Mouse (Mus musculus) limb, embryonic 15.5 days (tissue): ENCODE measurements around the gene Qprt. TPM values are rescaled to one million over a fixed set of nuclear protein-coding genes. Genes with fewer than 3 reads are reported as not detected.
A peak's percentile ranks its signal among the peaks of the same experiment; 100 is the strongest.

Experiments used
- ATAC-seq: fragments of 200-750 bp; cut with Nextera tagmentation; 2 replicates; pipeline ENCODE4 v1.8.0; 2017; ENCODE audit warnings: low read depth, moderate TSS enrichment; ENCODE audit not compliant: insufficient number of reproducible peaks, low FRiP score, low TSS enrichment
- H3K27ac ChIP-seq: fragments of 300-500 bp; sonication (generic); 2 replicates; pipeline ENCODE4 v1.5.1; 2015; ENCODE audit warnings: moderate library complexity, mild to moderate bottlenecking, inconsistent platforms
- H3K27me3 ChIP-seq: fragments of 300-500 bp; sonication (generic); 2 replicates; pipeline ENCODE4 v1.6.1; 2015; ENCODE audit warnings: inconsistent platforms
- H3K36me3 ChIP-seq: fragments of 300-500 bp; sonication (generic); 2 replicates; pipeline ENCODE4 v1.6.1; 2015; ENCODE audit warnings: inconsistent platforms
- H3K4me1 ChIP-seq: fragments of 300-500 bp; sonication (generic); 2 replicates; pipeline ENCODE4 v1.6.1; 2015; ENCODE audit warnings: inconsistent platforms
- H3K4me2 ChIP-seq: fragments of 300-500 bp; sonication (generic); 2 replicates; pipeline ENCODE4 v1.6.1; 2015; ENCODE audit warnings: mild to moderate bottlenecking, inconsistent platforms
- H3K4me3 ChIP-seq: fragments of 300-500 bp; sonication (generic); 2 replicates; pipeline ENCODE4 v1.5.1; 2015; ENCODE audit warnings: mild to moderate bottlenecking, inconsistent platforms
- H3K9ac ChIP-seq: fragments of 300-500 bp; sonication (generic); 2 replicates; pipeline ENCODE4 v1.6.1; 2015; ENCODE audit warnings: inconsistent platforms
- H3K9me3 ChIP-seq: fragments of 300-500 bp; sonication (generic); 2 replicates; pipeline ENCODE4 v1.6.1; 2016; ENCODE audit warnings: inconsistent platforms
- WGBS: fragments of 180-500 bp; shearing (Covaris S2); methylation state at CpG from one replicate; pipeline ENCODE4 v1.1.7; 2015; 5-methylcytosine and 5-hydroxymethylcytosine counted together
- polyA plus RNA-seq: library from polyadenylated mRNA; unstranded; fragments of >200 nt; fragmentation: Nextera tagmentation; extraction: Ambion mirVana; gene quantifications from 2 replicates; pipeline ENCODE4 v1.2.1, GENCODE M21; 2015

Qprt gene
- polyA plus RNA-seq, 1 experiment from 2014 or later: 4.1 TPM

GRCm38 (mm10) chr7:127118671-127119445 is 3.2 kb downstream of the Qprt start:
- H3K9me3 ChIP-seq: no peaks in the 10 kb centered on the region
- no peak overlapping the region for H3K4me2 ChIP-seq
- 65% methylated on average over 14 of the region's 14 CpGs for WGBS
- no peak overlapping the region for H3K4me3 ChIP-seq
- H3K36me3 ChIP-seq: no peaks in the 10 kb centered on the region
- H3K27me3 ChIP-seq: peaks cover 35% of the 10 kb centered on the region
- peaks cover 25% of the 10 kb centered on the region for H3K4me1 ChIP-seq
- H3K9ac ChIP-seq: no peak overlapping the region
- ATAC-seq: no peak
- no peak overlapping the region for H3K27ac ChIP-seq

- Histone ChIP-seq H3K27me3 (peaks cover 35% of the 10 kb centered on the region), H3K4me3 (no peak overlapping the region), H3K27ac (no peak overlapping the region), H3K4me2 (no peak overlapping the region), H3K4me1 (peaks cover 29% of the 10 kb centered on the region), H3K9ac (no peak overlapping the region), H3K36me3 (no peaks in the 10 kb centered on the region), H3K9me3 (no peaks in the 10 kb centered on the region)
- ATAC-seq: no peak
- 20% methylated on average over 5 of the region's 5 CpGs for WGBS
Measured at GRCm38 (mm10) chr7:127117948-127118347, 4.1 kb downstream of the Qprt start.

- Histone ChIP-seq H3K4me2 (no peak overlapping the region), H3K27ac (peak overlapping the region; percentile 40; the same call in 1 of the 2 replicates), H3K9me3 (no peaks in the 10 kb centered on the region), H3K9ac (no peak overlapping the region), H3K27me3 (peaks cover 22% of the 10 kb centered on the region), H3K4me3 (no peak overlapping the region), H3K36me3 (no peaks in the 10 kb centered on the region), H3K4me1 (peaks cover 26% of the 10 kb centered on the region)
- WGBS: 49% methylated on average over 11 of the region's 11 CpGs
- no peak for ATAC-seq
Measured at GRCm38 (mm10) chr7:127116331-127116935, 5.6 kb downstream of the Qprt start.

DNA sequence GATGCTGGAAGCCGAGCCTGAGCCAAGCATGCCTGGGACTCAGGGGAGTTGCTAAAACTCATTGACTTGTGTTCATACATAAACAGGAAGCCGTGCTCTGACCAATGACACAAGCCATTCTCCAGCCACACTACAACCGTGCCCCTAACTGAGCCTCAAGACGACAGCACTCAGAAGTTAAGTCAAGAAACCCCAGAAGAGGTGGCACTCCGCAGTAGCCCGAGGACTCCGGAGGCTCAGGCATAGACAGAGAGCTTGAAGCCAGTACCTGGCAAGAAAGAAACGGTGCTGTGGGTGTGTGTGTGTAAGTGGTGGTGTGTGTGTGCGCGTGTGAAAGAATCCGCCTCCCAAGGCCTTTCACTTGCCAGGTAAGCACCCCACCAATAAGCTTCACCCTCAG is 7.1 kb downstream of the Qprt start:
- Histone ChIP-seq H3K4me1 (peaks cover 18% of the 10 kb centered on the region), H3K4me2 (no peak overlapping the region), H3K36me3 (no peaks in the 10 kb centered on the region), H3K27me3 (peaks cover 8% of the 10 kb centered on the region), H3K27ac (no peak overlapping the region), H3K9me3 (no peaks in the 10 kb centered on the region), H3K4me3 (no peak overlapping the region), H3K9ac (no peak overlapping the region)
- ATAC-seq: no peak
- 78% methylated on average over 11 of the region's 11 CpGs for WGBS

DNA sequence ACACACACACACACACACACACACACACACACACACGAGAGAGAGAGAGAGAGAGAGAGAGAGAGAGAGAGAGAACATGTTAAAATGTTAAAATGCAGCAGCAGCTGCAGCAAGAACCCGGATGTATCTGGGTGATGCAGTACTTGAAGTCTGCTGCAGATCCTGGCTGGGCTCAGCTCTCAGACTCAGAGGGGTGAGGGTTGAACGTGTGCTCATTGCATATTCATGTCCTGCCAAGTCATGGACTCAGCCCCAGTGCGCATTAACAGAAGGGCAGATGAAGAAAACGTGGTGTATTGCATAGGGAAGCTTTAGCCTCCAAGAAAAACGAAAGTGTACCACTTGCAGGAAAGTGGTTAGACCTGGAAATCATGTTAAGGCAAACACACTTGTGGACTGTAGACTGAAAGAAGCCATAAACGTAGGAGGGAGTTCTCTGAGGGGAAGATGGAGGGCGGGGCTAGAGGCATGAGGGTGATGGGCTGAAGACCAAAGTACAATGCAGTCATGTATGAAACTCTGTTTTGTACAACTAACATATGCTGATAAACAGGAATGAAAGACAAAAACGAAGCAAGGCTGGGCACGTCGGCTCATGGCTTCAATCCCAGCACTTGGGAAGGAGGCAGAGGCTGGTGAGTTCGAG is 8.3 kb downstream of the Qprt start:
- H3K4me2 ChIP-seq: no peak overlapping the region
- no peak for ATAC-seq
- WGBS: 47% methylated on average over 12 of the region's 12 CpGs
- no peaks in the 10 kb centered on the region for H3K36me3 ChIP-seq
- no peak overlapping the region for H3K9ac ChIP-seq
- no peak overlapping the region for H3K4me3 ChIP-seq
- H3K4me1 ChIP-seq: peaks cover 18% of the 10 kb centered on the region
- no peaks in the 10 kb centered on the region for H3K9me3 ChIP-seq
- H3K27ac ChIP-seq: peak overlapping the region; percentile 23; the same call in 1 of the 2 replicates
- H3K27me3 ChIP-seq: 0 out of 2 replicates have a peak, but pooled peaks cover under 1% of the 10 kb centered on the region

GRCm38 (mm10) chr7:127112921-127113597 is 9.0 kb downstream of the Qprt start:
- H3K4me1 ChIP-seq: peaks cover 14% of the 10 kb centered on the region
- H3K4me3 ChIP-seq: no peak overlapping the region
- H3K9ac ChIP-seq: no peak overlapping the region
- no peaks in the 10 kb centered on the region for H3K27me3 ChIP-seq
- no peaks in the 10 kb centered on the region for H3K9me3 ChIP-seq
- no peaks in the 10 kb centered on the region for H3K36me3 ChIP-seq
- no peak overlapping the region for H3K27ac ChIP-seq
- no peak for ATAC-seq
- H3K4me2 ChIP-seq: no peak overlapping the region
- 38% methylated on average over 9 of the region's 9 CpGs for WGBS

DNA sequence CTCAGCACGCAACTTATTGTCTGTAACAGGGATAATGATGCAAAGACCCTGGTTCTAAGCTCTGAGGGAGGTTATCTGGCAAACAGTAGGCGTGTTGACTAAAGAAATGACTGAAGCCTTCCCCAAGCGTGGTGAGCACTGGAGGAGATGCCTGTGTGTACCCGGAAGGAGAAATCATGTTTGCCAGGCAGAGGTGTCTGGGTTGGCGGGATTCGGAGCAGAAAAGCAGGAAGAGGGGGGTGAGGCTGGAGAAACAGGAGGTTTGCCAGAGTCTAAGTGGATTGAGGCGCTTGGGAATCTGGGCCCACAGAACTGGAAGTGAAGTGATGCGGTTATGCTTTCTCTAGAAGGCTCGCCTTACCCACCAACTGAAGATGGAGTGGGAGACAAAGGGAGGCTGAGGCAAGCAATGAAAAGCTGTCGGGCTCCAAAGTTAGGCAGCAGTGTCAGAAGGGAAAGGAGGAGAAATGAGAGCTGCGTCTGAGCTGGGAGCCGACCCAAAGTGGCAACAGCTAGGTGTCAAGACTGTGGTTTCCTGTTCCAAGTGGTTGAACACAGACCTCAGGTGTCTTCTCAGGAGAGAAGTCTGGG is 9.7 kb downstream of the Qprt start:
- H3K9ac ChIP-seq: no peak overlapping the region
- no peaks in the 10 kb centered on the region for H3K9me3 ChIP-seq
- H3K4me1 ChIP-seq: peaks cover 8% of the 10 kb centered on the region; the same call in 1 of the 2 replicates
- H3K27ac ChIP-seq: no peak overlapping the region
- no peak overlapping the region for H3K4me2 ChIP-seq
- H3K36me3 ChIP-seq: no peaks in the 10 kb centered on the region
- no peak for ATAC-seq
- H3K4me3 ChIP-seq: no peak overlapping the region
- whole genome bisulfite sequencing: 74% methylated on average over 12 of the region's 12 CpGs
- no peaks in the 10 kb centered on the region for H3K27me3 ChIP-seq

- H3K36me3 ChIP-seq: no peaks in the 10 kb centered on the region
- no peak overlapping the region for H3K9ac ChIP-seq
- peaks cover 8% of the 10 kb centered on the region; the same call in 1 of the 2 replicates for H3K4me1 ChIP-seq
- no peak for ATAC-seq
- H3K4me2 ChIP-seq: no peak overlapping the region
- WGBS: 44% methylated on average over 6 of the region's 6 CpGs
- no peak overlapping the region for H3K27ac ChIP-seq
- H3K4me3 ChIP-seq: no peak overlapping the region
- no peaks in the 10 kb centered on the region for H3K9me3 ChIP-seq
- H3K27me3 ChIP-seq: no peaks in the 10 kb centered on the region
Measured at GRCm38 (mm10) chr7:127111461-127111860, 10.6 kb downstream of the Qprt start.

- Histone ChIP-seq H3K36me3 (no peaks in the 10 kb centered on the region), H3K27me3 (no peaks in the 10 kb centered on the region), H3K4me1 (peaks cover 8% of the 10 kb centered on the region; the same call in 1 of the 2 replicates), H3K27ac (no peak overlapping the region), H3K4me3 (no peak overlapping the region), H3K9me3 (no peaks in the 10 kb centered on the region), H3K4me2 (no peak overlapping the region), H3K9ac (no peak overlapping the region)
- ATAC-seq: no peak
- WGBS: 38% methylated on average over 18 of the region's 18 CpGs
Measured at GRCm38 (mm10) chr7:127110239-127111007, 11.6 kb downstream of the Qprt start.

DNA sequence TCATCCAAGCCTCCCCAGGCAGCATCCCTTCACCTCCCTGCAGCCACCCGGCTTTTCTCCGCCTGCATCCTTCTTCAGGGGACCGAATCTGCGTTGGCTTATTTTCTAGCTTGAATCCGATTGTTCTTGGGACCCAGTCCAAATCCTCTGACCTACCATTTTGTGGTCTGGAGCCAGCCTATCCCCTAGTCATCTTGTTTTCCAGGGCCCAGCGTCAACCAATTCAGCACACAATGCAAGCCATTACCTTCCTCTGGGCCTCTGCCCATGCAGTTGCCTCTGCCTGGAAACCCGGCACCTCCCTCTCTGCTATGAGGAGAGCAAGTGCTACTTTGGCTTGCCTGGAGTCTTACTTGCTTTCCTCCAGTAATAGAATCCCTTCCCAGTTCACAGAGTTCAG is 16.5 kb downstream of the Qprt start:
- WGBS: 66% methylated on average over 7 of the region's 7 CpGs
- Histone ChIP-seq H3K36me3 (no peaks in the 10 kb centered on the region), H3K4me1 (peaks cover 13% of the 10 kb centered on the region)

More for the DNA sequence above, 16.5 kb downstream of the Qprt start:
- Histone ChIP-seq H3K9ac (no peak overlapping the region), H3K4me3 (no peak overlapping the region), H3K4me2 (no peak overlapping the region), H3K27me3 (no peaks in the 10 kb centered on the region), H3K9me3 (no peaks in the 10 kb centered on the region), H3K27ac (no peak overlapping the region)
- no peak for ATAC-seq
